Mouse (Mus musculus) heart, adult 2 months (tissue): ENCODE results near the gene Ndufaf8. TPM values are rescaled to one million over a fixed set of nuclear protein-coding genes. Genes with fewer than 3 reads are reported as not detected.
A peak's percentile ranks its signal among the peaks of the same experiment; 100 is the strongest.

ENCODE experiments used
- DNase-seq, 2 experiments: peaks; one replicate each; pipeline ENCODE4 v3.0.0; 2021
- H3K27ac ChIP-seq: fragments of 200-600 bp; 2 replicates; pipeline ENCODE4 v1.8.1; 2022
- H3K27me3 ChIP-seq: fragments of 200-500 bp; 2 replicates; pipeline ENCODE4 v1.6.1; 2012; ENCODE audit warnings: mild to moderate bottlenecking, low read length, inconsistent platforms, mixed read lengths; ENCODE audit not compliant: control insufficient read depth, insufficient read depth
- H3K36me3 ChIP-seq: fragments of 200-500 bp; 2 replicates; pipeline ENCODE4 v1.6.1; 2012; ENCODE audit warnings: low read length, inconsistent platforms; ENCODE audit not compliant: control insufficient read depth, insufficient read depth
- H3K4me1 ChIP-seq: fragments of 200-500 bp; 2 replicates; pipeline ENCODE4 v1.6.1; 2011; ENCODE audit warnings: low read length; ENCODE audit not compliant: control insufficient read depth, insufficient read depth
- H3K4me3 ChIP-seq: fragments of 200-600 bp; 2 replicates; pipeline ENCODE4 v1.8.1; 2022
- H3K79me2 ChIP-seq: fragments of 200-500 bp; replicated peaks from 2 replicates; pipeline ENCODE4 v1.6.1; 2012; ENCODE audit warnings: mild to moderate bottlenecking, inconsistent platforms, low read length, moderate library complexity, mixed read lengths; ENCODE audit not compliant: control insufficient read depth, insufficient read depth
- H3K9ac ChIP-seq: fragments of 200-500 bp; 2 replicates; pipeline ENCODE4 v1.6.1; 2012; ENCODE audit warnings: low read depth, mild to moderate bottlenecking, control low read depth, inconsistent platforms, low read length, mixed read lengths
- CTCF ChIP-seq: fragments of 200-600 bp; IDR thresholded peaks from 2 replicates; pipeline ENCODE4 v1.8.1; 2022; ENCODE audit warnings: antibody characterized with exemption, mild to moderate bottlenecking, moderate library complexity
- EP300 ChIP-seq: fragments of 200-500 bp; IDR thresholded peaks from 2 replicates; pipeline ENCODE4 v1.6.1; 2011; ENCODE audit warnings: low read depth, low read length, control low read depth; ENCODE audit not compliant: insufficient read depth
- POLR2A ChIP-seq: fragments of 200-500 bp; IDR thresholded peaks from 2 replicates; pipeline ENCODE4 v1.6.1; 2011; ENCODE audit warnings: mild to moderate bottlenecking, low read depth, low read length, control low read depth; ENCODE audit not compliant: insufficient read depth
- WGBS: fragments of 180-500 bp; shearing (Covaris S2); methylation state at CpG from one replicate; pipeline ENCODE4 v1.1.7; 2018; 5-methylcytosine and 5-hydroxymethylcytosine counted together
- intact Hi-C: fragments of 180-260 bp; cut with DNase I; formaldehyde crosslinking; loops from one replicate; pipeline ENCODE4 v1.15.1; 2025
- polyA plus RNA-seq: library from polyadenylated mRNA; depleted of rRNA; stranded (reverse); fragments of >200 nt; gene quantifications from 2 replicates; pipeline ENCODE4 v1.2.3, GENCODE M21; 2012
- total RNA-seq, 2 experiments: library from RNA; stranded (reverse); gene quantifications; 2 replicates each; pipeline ENCODE4 v1.2.3; 2021

The Ndufaf8 gene
- total and polyA plus RNA-seq, 3 experiments = 51.0 to 93.9 (median 82.7) TPM

DNA sequence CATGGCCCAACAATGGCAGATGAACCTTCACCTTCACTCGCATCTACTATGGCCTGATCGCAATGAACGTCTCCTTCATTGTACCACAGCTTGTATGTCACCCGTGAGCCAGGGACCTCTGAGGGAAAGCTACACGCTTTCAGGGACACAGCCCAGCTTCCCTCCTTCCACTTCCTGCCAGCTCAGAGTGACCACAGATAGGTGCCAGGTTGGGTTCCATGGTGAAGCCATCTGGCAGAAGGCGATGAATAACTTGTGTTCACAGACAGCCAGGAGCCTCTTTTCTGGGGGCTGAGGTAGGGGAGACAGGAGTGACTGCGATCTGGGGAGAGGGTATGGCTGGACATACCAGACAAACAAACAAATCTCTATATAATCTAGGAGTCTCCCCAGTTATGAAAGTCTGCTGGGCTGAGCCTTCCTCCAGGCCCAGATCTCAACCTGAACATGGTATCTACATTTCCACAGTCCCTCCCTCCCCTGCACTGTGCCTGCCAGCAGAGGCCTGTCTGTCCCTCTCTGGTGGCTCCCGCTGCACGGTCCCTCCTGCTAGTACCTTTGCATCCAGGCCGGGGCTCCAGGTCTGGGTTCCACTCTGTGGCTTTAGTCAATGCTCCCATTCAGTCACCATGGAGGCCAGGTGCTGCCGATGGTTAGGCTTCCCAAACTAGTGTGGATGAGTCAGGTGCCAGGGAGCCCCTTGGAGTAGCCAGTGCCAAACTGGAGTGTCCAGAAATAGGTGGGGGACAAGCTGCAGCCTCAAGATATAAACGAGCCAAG, 42.6 kb upstream of the Ndufaf8 start:
- TF ChIP-seq EP300 (no peak), CTCF (no peak), POLR2A (no peak)

DNA sequence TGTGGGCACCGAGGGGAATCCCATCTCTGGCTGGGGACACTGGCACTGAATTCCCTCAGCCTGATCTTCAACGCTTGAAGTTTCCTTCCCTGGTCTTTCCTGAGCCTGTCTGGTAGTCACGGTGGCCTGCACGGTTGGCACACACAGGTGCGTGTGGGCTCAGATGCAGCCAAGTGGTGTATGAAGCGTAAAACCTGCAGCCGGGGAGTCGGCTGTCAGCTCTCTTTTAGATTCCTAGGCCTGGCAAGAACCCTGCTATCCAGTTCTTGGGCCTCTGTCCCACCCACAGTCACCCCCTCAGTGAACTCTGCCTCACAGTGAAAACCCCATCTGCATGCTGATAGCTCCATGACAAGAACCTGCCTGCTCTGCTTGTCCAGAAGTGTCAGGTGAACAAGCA, 38.1 kb upstream of the Ndufaf8 start:
- Histone ChIP-seq H3K36me3 (no peaks in the 10 kb centered on the region), H3K4me3 (no peak overlapping the region), H3K4me1 (no peaks in the 10 kb centered on the region), H3K27ac (no peak overlapping the region), H3K27me3 (no peaks in the 10 kb centered on the region), H3K79me2 (no peaks in the 10 kb centered on the region), H3K9ac (no peak overlapping the region)
- TF ChIP-seq POLR2A (no peak), CTCF (no peak), EP300 (no peak)
- 73% methylated on average over 8 of the region's 8 CpGs for WGBS
- intact Hi-C loops = no loop called here
- DNase-seq = no peak

More for the DNA sequence above, 42.6 kb upstream of the Ndufaf8 start:
- Histone ChIP-seq H3K79me2 (no peaks in the 10 kb centered on the region), H3K9ac (no peak overlapping the region), H3K27ac (no peak overlapping the region), H3K36me3 (no peaks in the 10 kb centered on the region), H3K4me3 (no peak overlapping the region), H3K27me3 (no peaks in the 10 kb centered on the region), H3K4me1 (peaks cover 2% of the 10 kb centered on the region; the same call in 1 of the 2 replicates)
- intact Hi-C loops = no loop called here
- DNase-seq = no peak
- 77% methylated on average over 12 of the region's 12 CpGs for WGBS

DNA sequence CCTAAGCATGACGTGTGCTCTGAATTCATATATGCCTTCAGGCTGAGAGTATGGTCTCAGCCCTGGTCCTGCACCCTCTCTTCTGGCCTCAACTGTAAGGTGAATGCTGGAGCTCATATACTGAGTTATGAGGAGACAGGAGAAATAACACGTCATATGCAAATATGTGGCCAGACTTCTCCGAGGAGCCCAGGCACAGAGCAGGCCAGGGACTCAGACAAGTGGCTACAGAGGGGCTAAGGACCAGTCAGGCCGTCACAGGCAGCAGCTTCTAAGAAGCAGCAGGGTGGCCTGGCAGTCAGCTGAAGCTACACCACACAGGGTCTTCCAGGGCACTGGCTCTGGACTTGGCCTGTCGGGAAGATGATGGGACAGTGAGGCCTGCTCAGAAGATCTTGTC, 35.4 kb upstream of the Ndufaf8 start:
- Histone ChIP-seq H3K9ac (no peak overlapping the region), H3K27ac (no peak overlapping the region), H3K4me1 (no peaks in the 10 kb centered on the region), H3K36me3 (no peaks in the 10 kb centered on the region), H3K79me2 (no peaks in the 10 kb centered on the region), H3K27me3 (no peaks in the 10 kb centered on the region), H3K4me3 (no peak overlapping the region)
- 86% methylated on average over 5 of the region's 5 CpGs for WGBS
- intact Hi-C loops = no loop called here
- TF ChIP-seq CTCF (no peak), EP300 (no peak), POLR2A (no peak)
- DNase-seq = no peak

DNA sequence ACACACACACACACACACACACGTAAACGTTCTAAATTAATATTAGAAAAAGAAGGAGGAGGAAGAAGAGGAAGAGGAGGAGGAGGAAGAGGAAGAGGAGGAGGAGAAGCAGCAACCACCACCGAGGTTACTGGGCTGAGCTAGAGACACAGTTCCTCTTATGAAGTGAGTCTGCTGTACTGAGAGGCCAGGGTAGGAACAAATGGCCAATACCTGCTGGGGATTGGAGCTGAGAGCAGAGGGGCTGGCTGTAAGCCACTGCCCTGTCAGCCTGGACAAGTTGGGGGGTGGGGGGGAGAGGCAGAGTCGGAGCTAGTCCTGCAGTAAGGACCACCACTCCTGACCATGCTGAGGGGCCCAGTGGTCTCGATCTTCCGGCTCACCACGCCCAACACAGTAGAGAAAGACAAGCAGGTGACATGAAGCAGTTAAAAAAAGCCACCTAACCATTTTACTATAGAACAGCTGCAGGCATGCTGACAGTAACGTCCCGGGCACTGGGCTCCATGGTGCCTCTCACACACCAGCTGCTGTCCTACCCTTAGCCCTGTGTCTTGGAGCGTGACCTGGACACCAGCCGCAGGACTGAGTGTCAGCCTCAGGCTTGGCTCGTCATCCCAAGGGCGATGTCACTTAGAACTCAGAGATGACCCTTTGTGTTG, 34.6 kb upstream of the Ndufaf8 start:
- no peaks in the 10 kb centered on the region for H3K36me3 ChIP-seq
- intact Hi-C loops = no loop called here
- no peak overlapping the region for H3K9ac ChIP-seq
- no peaks in the 10 kb centered on the region for H3K4me1 ChIP-seq
- DNase-seq = no peak
- H3K4me3 ChIP-seq = no peak overlapping the region
- no peak overlapping the region for H3K27ac ChIP-seq
- TF ChIP-seq EP300 = no peak
- TF ChIP-seq CTCF = no peak
- WGBS = 80% methylated on average over 13 of the region's 13 CpGs
- H3K27me3 ChIP-seq = no peaks in the 10 kb centered on the region
- no peaks in the 10 kb centered on the region for H3K79me2 ChIP-seq

DNA sequence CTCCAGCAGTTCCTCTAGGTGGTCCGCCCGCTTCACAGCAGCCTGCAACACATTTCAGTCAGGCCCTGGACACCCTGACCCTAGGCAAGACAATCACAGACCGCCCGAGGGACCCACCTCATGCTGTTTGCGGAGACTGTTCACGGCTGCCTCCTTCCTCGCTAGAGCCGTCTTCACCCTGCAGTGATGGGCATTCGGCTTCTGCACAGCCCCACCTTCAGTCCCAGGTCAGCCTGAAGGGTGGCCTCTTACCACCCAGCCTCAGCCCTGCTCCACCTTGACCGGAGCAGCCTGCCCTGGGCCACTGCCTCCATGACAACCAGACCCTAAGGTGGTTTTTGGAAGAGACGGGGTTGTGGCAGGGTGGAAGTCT, 34.1 kb upstream of the Ndufaf8 start:
- Histone ChIP-seq H3K27me3 (no peaks in the 10 kb centered on the region), H3K9ac (no peak overlapping the region), H3K79me2 (no peaks in the 10 kb centered on the region), H3K36me3 (no peaks in the 10 kb centered on the region), H3K27ac (no peak overlapping the region), H3K4me1 (no peaks in the 10 kb centered on the region), H3K4me3 (no peak overlapping the region)
- TF ChIP-seq POLR2A (no peak), CTCF (no peak), EP300 (no peak)
- no peak for DNase-seq
- intact Hi-C loops = loop anchor here (1.0 kb wide), 2 partner anchors 34 to 51 kb away; no protein-coding TSS in a partner anchor
- 92% methylated on average over 11 of the region's 11 CpGs for WGBS

DNA sequence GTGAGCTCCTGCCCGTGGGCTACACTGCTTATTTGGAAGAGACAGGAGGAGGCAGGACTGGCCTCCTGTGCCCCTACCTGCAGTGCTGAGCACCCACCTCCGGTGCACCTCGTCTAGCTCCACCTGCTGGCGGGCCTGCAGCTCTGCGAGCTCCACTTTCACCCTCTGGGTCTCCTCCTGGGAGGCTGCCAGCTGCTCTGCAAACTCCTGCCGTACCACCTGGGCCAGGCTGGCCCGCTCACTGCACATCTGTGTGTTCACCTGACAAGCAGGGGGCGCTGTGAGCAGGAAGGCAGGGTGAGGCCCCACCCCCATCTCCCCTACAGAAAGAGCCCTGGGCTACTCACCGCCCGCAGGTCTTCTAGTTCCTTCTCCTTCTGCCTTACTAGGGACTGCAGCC, 33.4 kb upstream of the Ndufaf8 start:
- DNase-seq = peak; percentile 46 to 75

More for the DNA sequence above, 33.4 kb upstream of the Ndufaf8 start:
- H3K79me2 ChIP-seq = no peaks in the 10 kb centered on the region
- H3K9ac ChIP-seq = no peak overlapping the region
- 37% methylated on average over 10 of the region's 10 CpGs for WGBS
- TF ChIP-seq POLR2A (no peak), EP300 (0 out of 2 replicates have a peak, but pooled peaks have one; percentile 25), CTCF (peak; percentile 97)
- intact Hi-C loops = loop anchor here (1.0 kb wide), 2 partner anchors 35 to 52 kb away; no protein-coding TSS in a partner anchor
- H3K36me3 ChIP-seq = no peaks in the 10 kb centered on the region
- no peaks in the 10 kb centered on the region for H3K4me1 ChIP-seq
- no peak overlapping the region for H3K4me3 ChIP-seq
- H3K27ac ChIP-seq = no peak overlapping the region
- H3K27me3 ChIP-seq = no peaks in the 10 kb centered on the region
